In the genomic region with DNA sequence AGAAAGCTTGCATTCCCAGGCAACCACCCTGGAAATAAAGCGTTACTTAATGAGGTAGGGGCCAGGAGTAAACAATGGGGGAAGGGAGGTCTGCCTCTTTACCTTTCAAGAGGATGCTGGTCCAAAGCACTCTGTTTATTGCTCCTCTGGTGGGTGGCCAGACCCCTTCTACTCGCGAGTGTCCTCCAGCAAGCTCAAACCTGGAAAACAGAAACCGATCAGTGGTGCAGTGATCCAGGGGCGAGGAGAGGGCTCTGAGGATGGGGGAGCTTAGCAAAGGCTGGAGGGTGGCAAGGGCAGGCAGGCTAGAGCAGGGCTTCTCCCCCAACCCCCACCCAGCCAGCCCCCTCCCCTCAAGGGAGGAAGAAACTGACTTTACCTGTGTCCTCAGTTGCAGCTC, we compare ENCODE assay signal across 8 mouse cellular contexts. TPM values are rescaled to one million over a fixed set of nuclear protein-coding genes. Genes with fewer than 3 reads are reported as not detected.
DNase-seq lines count a peak whose midpoint lies in the region; ATAC-seq and TF ChIP-seq lines count a peak whose summit lies in the region.

No protein-coding gene starts in this region.

- peak overlapping the region; percentile 98 for H3K4me2 ChIP-seq in heart, embryonic 13.5 days
- H3K4me2 ChIP-seq in forebrain, embryonic 12.5 days: peak overlapping the region; percentile 97
- peak overlapping the region; percentile 93 for H3K4me2 ChIP-seq in limb, embryonic 15.5 days
- H3K4me2 ChIP-seq in stomach, embryonic 14.5 days (replicated peaks; ENCODE audit: low read depth, low read length): peak overlapping the region; percentile 87

- peak overlapping the region; percentile 73 for H3K27ac ChIP-seq in heart, embryonic 13.5 days (replicated peaks)
- no peak overlapping the region for H3K27ac ChIP-seq in forebrain, embryonic 12.5 days
- peak overlapping the region; percentile 39 for H3K27ac ChIP-seq in limb, embryonic 15.5 days
- H3K27ac ChIP-seq in stomach, embryonic 14.5 days (ENCODE audit: low read length): no peak overlapping the region

- H3K9ac ChIP-seq in heart, embryonic 13.5 days: peak overlapping the region; percentile 94
- H3K9ac ChIP-seq in forebrain, embryonic 12.5 days: peak overlapping the region; percentile 78
- H3K9ac ChIP-seq in limb, embryonic 15.5 days: peak overlapping the region; percentile 73
- H3K9ac ChIP-seq in stomach, embryonic 14.5 days (replicated peaks; ENCODE audit: low read depth, low read length): peak overlapping the region; percentile 40

- H3K4me1 ChIP-seq in heart, embryonic 13.5 days: peaks cover 17% of the 10 kb centered on the region
- peaks cover 13% of the 10 kb centered on the region for H3K4me1 ChIP-seq in G1E (ENCODE audit: insufficient read depth, low read depth, low read length)
- peaks cover 12% of the 10 kb centered on the region for H3K4me1 ChIP-seq in forebrain, embryonic 12.5 days
- peaks cover 14% of the 10 kb centered on the region for H3K4me1 ChIP-seq in limb, embryonic 15.5 days
- peaks cover 7% of the 10 kb centered on the region; the same call in 1 of the 2 replicates for H3K4me1 ChIP-seq in stomach, embryonic 14.5 days (ENCODE audit: control insufficient read depth, insufficient read depth, low read length)

- no peak for ATAC-seq in heart, embryonic 13.5 days (ENCODE audit: extremely low read depth, insufficient number of reproducible peaks, low FRiP score, low TSS enrichment)
- ATAC-seq in G1E (ENCODE audit: extremely low read depth, insufficient number of reproducible peaks, low FRiP score, poor library complexity, severe bottlenecking): no peak
- ATAC-seq in forebrain, embryonic 12.5 days (ENCODE audit: low FRiP score): no peak
- no peak for ATAC-seq in limb, embryonic 15.5 days (ENCODE audit: insufficient number of reproducible peaks, low FRiP score, low TSS enrichment, low read depth)
- no peak for ATAC-seq in stomach, embryonic 14.5 days (ENCODE audit: insufficient number of reproducible peaks, insufficient read depth, low FRiP score, low read depth)

- no peaks in the 10 kb centered on the region for H3K9me3 ChIP-seq in heart, embryonic 13.5 days
- H3K9me3 ChIP-seq in G1E (replicated peaks): no peaks in the 10 kb centered on the region
- no peaks in the 10 kb centered on the region for H3K9me3 ChIP-seq in forebrain, embryonic 12.5 days
- no peaks in the 10 kb centered on the region for H3K9me3 ChIP-seq in limb, embryonic 15.5 days
- H3K9me3 ChIP-seq in stomach, embryonic 14.5 days (ENCODE audit: control insufficient read depth, low read depth, low read length): no peaks in the 10 kb centered on the region

- no peaks in the 10 kb centered on the region for H3K27me3 ChIP-seq in heart, embryonic 13.5 days (replicated peaks)
- no peaks in the 10 kb centered on the region for H3K27me3 ChIP-seq in G1E (ENCODE audit: insufficient read depth, low read length)
- H3K27me3 ChIP-seq in forebrain, embryonic 12.5 days: no peaks in the 10 kb centered on the region
- no peaks in the 10 kb centered on the region for H3K27me3 ChIP-seq in limb, embryonic 15.5 days
- no peaks in the 10 kb centered on the region for H3K27me3 ChIP-seq in stomach, embryonic 14.5 days (ENCODE audit: control insufficient read depth, insufficient read depth, low read length)

- DNase-seq in heart, adult 11 months: no peak
- no peak for DNase-seq in G1E (ENCODE audit: low spot score)
- no peak for DNase-seq in urinary bladder, adult 2 months (ENCODE audit: low spot score)
- DNase-seq in kidney, adult 8-10 months: no peak

- no peak for TF ChIP-seq CTCF in G1E (IDR thresholded peaks at IDR 0.05; ENCODE audit: low read depth, low read length)

- peaks cover 23% of the 10 kb centered on the region for H3K36me3 ChIP-seq in heart, embryonic 13.5 days
- peaks cover 23% of the 10 kb centered on the region for H3K36me3 ChIP-seq in G1E (replicated peaks)
- no peaks in the 10 kb centered on the region for H3K36me3 ChIP-seq in forebrain, embryonic 12.5 days (replicated peaks)
- peaks cover 9% of the 10 kb centered on the region; the same call in 1 of the 2 replicates for H3K36me3 ChIP-seq in limb, embryonic 15.5 days
- H3K36me3 ChIP-seq in stomach, embryonic 14.5 days (ENCODE audit: control insufficient read depth, insufficient read depth, low read length): peaks cover 3% of the 10 kb centered on the region; the same call in 1 of the 2 replicates

- WGBS in heart, embryonic 13.5 days: under 1% methylated on average over 5 of the region's 5 CpGs
- 1% methylated on average over 5 of the region's 5 CpGs for WGBS in forebrain, embryonic 12.5 days
- WGBS in limb, embryonic 15.5 days: under 1% methylated on average over 5 of the region's 5 CpGs
- 4% methylated on average over 5 of the region's 5 CpGs for whole genome bisulfite sequencing in stomach, embryonic 14.5 days

- peak overlapping the region; percentile 68 for H3K4me3 ChIP-seq in heart, embryonic 13.5 days
- peak overlapping the region; percentile 96 for H3K4me3 ChIP-seq in G1E (ENCODE audit: low read depth, low read length)
- peak overlapping the region; percentile 77 for H3K4me3 ChIP-seq in forebrain, embryonic 12.5 days (replicated peaks)
- peak overlapping the region; percentile 84 for H3K4me3 ChIP-seq in limb, embryonic 15.5 days
- peak overlapping the region; percentile 72 for H3K4me3 ChIP-seq in stomach, embryonic 14.5 days (ENCODE audit: low read depth, low read length)

RNA-seq across cellular contexts. Expression of a gene that starts 0.7 kb away (rescaled TPM):
- 9.6 and 9.9 TPM in 2 replicates for polyA plus RNA-seq in heart, embryonic 13.5 days (2015; fragmentation: Nextera tagmentation; extraction: Ambion mirVana)
- total RNA-seq in G1E (2014; fragmentation: Nextera tagmentation) (28.2 and 34.5 TPM in 2 replicates), G1E (2017) (13.1 and 15.6 TPM in 2 replicates)
- polyA plus RNA-seq in G1E (2012): 35.5 and 36.1 TPM in 2 replicates
- polyA plus RNA-seq in forebrain, embryonic 12.5 days (2016; fragmentation: Nextera tagmentation; extraction: Ambion mirVana): 17.9 and 18.5 TPM in 2 replicates
- 12.8 and 14.6 TPM in 2 replicates for polyA plus RNA-seq in limb, embryonic 15.5 days (2015; fragmentation: Nextera tagmentation; extraction: Ambion mirVana)
- 14.9 and 17.3 TPM in 2 replicates for polyA plus RNA-seq in stomach, embryonic 14.5 days (2014; fragmentation: Nextera tagmentation; extraction: Ambion mirVana)
- polyA plus RNA-seq in urinary bladder, adult 2 months (2012; rRNA removed): 8.0 and 9.3 TPM in 2 replicates

RNA-seq across cellular contexts. Expression of a gene that starts 1.0 kb away (rescaled TPM):
- polyA plus RNA-seq in heart, embryonic 13.5 days (2015; fragmentation: Nextera tagmentation; extraction: Ambion mirVana): 7.6 and 8.1 TPM in 2 replicates
- total RNA-seq in G1E (2014; fragmentation: Nextera tagmentation): 21.3 and 23.5 TPM in 2 replicates
- total RNA-seq in G1E (2017): 10.3 and 12.1 TPM in 2 replicates
- 2.1 and 3.7 TPM in 2 replicates for polyA plus RNA-seq in G1E (2012)
- 22.4 and 25.2 TPM in 2 replicates for polyA plus RNA-seq in forebrain, embryonic 12.5 days (2016; fragmentation: Nextera tagmentation; extraction: Ambion mirVana)
- 18.7 and 18.9 TPM in 2 replicates for polyA plus RNA-seq in limb, embryonic 15.5 days (2015; fragmentation: Nextera tagmentation; extraction: Ambion mirVana)
- 22.2 and 24.7 TPM in 2 replicates for polyA plus RNA-seq in stomach, embryonic 14.5 days (2014; fragmentation: Nextera tagmentation; extraction: Ambion mirVana)
- polyA plus RNA-seq in urinary bladder, adult 2 months (2012; rRNA removed): 11.0 and 11.9 TPM in 2 replicates

RNA-seq across cellular contexts. Expression of a gene that starts 54.6 kb away (rescaled TPM):
- polyA plus RNA-seq in heart, embryonic 13.5 days (2015; fragmentation: Nextera tagmentation; extraction: Ambion mirVana): 0.39 and 0.45 TPM in 2 replicates
- total RNA-seq in G1E (2014; fragmentation: Nextera tagmentation): not detected in 2 replicates
- 0.11 and 0.12 TPM in 2 replicates for total RNA-seq in G1E (2017)
- polyA plus RNA-seq in G1E (2012): 0.01 and 0.03 TPM in 2 replicates
- 0.96 and 1.4 TPM in 2 replicates for polyA plus RNA-seq in forebrain, embryonic 12.5 days (2016; fragmentation: Nextera tagmentation; extraction: Ambion mirVana)
- 21.7 and 23.0 TPM in 2 replicates for polyA plus RNA-seq in limb, embryonic 15.5 days (2015; fragmentation: Nextera tagmentation; extraction: Ambion mirVana)
- 7.6 and 9.2 TPM in 2 replicates for polyA plus RNA-seq in stomach, embryonic 14.5 days (2014; fragmentation: Nextera tagmentation; extraction: Ambion mirVana)
- 39.6 and 50.1 TPM in 2 replicates for polyA plus RNA-seq in urinary bladder, adult 2 months (2012; rRNA removed)

Comparison
In these comparisons a context has a peak if more than half of its experiments do, and no peak if none do; other contexts are left out.
1. H3K27ac ChIP-seq: peak in heart, embryonic 13.5 days (single experiment) and limb, embryonic 15.5 days (single experiment); none in forebrain, embryonic 12.5 days (single experiment) and stomach, embryonic 14.5 days (single experiment).
2. H3K9ac ChIP-seq: peak in every context shown above with its lines; median percentile 94 in heart, embryonic 13.5 days; 78 in forebrain, embryonic 12.5 days; 73 in limb, embryonic 15.5 days; 40 in stomach, embryonic 14.5 days.
3. Peak in every context shown above with its lines, with median percentiles within 50 percentile points of each other: H3K4me2 ChIP-seq and H3K4me3 ChIP-seq.